Mouse (Mus musculus): ENCODE measurements around the gene Acot11. TPM values are rescaled to one million over a fixed set of nuclear protein-coding genes. Genes with fewer than 3 reads are reported as not detected.
"Not testable (repeated sequence)": the region's sequence is repeated elsewhere in the genome, so short reads cannot be mapped to it uniquely, and the experiment has no call there.

Acot11 gene
- total RNA-seq, 2 experiments from 2014 or later: 45.6 to 55.5 TPM

GRCm38 (mm10) chr4:106804201-106804909, 443 bp downstream of the Acot11 start:
- DNase-seq (ENCODE audit: low spot score in 2 of 2): no peak
- TF ChIP-seq CTCF (conservative IDR thresholded peaks at IDR 0.05): no peak
- Histone ChIP-seq H3K4me3 (no peak overlapping the region), H3K27ac (no peak overlapping the region)

- Histone ChIP-seq H3K4me3 (no peak overlapping the region), H3K27ac (no peak overlapping the region)
- TF ChIP-seq CTCF (conservative IDR thresholded peaks at IDR 0.05): peak; percentile 58
- no peak for DNase-seq (ENCODE audit: low spot score in 2 of 2)
Observed at GRCm38 (mm10) chr4:106803781-106804180, 1.0 kb downstream of the Acot11 start.

GRCm38 (mm10) chr4:106799772-106800336, 4.9 kb downstream of the Acot11 start:
- Histone ChIP-seq H3K27ac (peak overlapping the region; percentile 76), H3K4me3 (peak overlapping the region; percentile 45)
- TF ChIP-seq CTCF (conservative IDR thresholded peaks at IDR 0.05): peak; percentile 83
- peak; percentile 66 for DNase-seq (ENCODE audit: low spot score in 2 of 2)

- TF ChIP-seq CTCF (conservative IDR thresholded peaks at IDR 0.05): no peak
- peak overlapping the region; percentile 45 for H3K4me3 ChIP-seq
- DNase-seq (ENCODE audit: low spot score in 2 of 2): no peak
- H3K27ac ChIP-seq: peak overlapping the region; percentile 76
Observed at GRCm38 (mm10) chr4:106798908-106799546, 5.8 kb downstream of the Acot11 start.

- H3K4me3 ChIP-seq: no peak overlapping the region
- no peak for TF ChIP-seq CTCF (conservative IDR thresholded peaks at IDR 0.05)
Observed at GRCm38 (mm10) chr4:106795289-106795688, 9.5 kb downstream of the Acot11 start.

GRCm38 (mm10) chr4:106794247-106794646, 10.6 kb downstream of the Acot11 start:
- Histone ChIP-seq H3K4me3 (no peak overlapping the region), H3K27ac (no peak overlapping the region)
- TF ChIP-seq CTCF (conservative IDR thresholded peaks at IDR 0.05): no peak
- DNase-seq (ENCODE audit: low spot score in 2 of 2): no peak

More at GRCm38 (mm10) chr4:106795289-106795688, 9.5 kb downstream of the Acot11 start:
- no peak overlapping the region for H3K27ac ChIP-seq
- no peak for DNase-seq (ENCODE audit: low spot score in 2 of 2)

- DNase-seq (ENCODE audit: low spot score in 2 of 2); H3K27ac ChIP-seq: not testable (repeated sequence)
Observed at GRCm38 (mm10) chr4:106793826-106794225, 11.0 kb downstream of the Acot11 start.

GRCm38 (mm10) chr4:106792276-106792675, 12.5 kb downstream of the Acot11 start:
- no peak for DNase-seq (ENCODE audit: low spot score in 2 of 2)
- no peak for TF ChIP-seq CTCF (conservative IDR thresholded peaks at IDR 0.05)
- H3K27ac ChIP-seq: no peak overlapping the region
- H3K4me3 ChIP-seq: no peak overlapping the region

More at GRCm38 (mm10) chr4:106793826-106794225, 11.0 kb downstream of the Acot11 start:
- H3K4me3 ChIP-seq: not testable (repeated sequence)

GRCm38 (mm10) chr4:106790938-106791337, 13.9 kb downstream of the Acot11 start:
- no peak for TF ChIP-seq CTCF (conservative IDR thresholded peaks at IDR 0.05)
- no peak for DNase-seq (ENCODE audit: low spot score in 2 of 2)
- Histone ChIP-seq H3K4me3 (no peak overlapping the region), H3K27ac (no peak overlapping the region)

- H3K4me3 ChIP-seq; DNase-seq (ENCODE audit: low spot score in 2 of 2); H3K27ac ChIP-seq: not testable (repeated sequence)
- peak; percentile 46 for TF ChIP-seq CTCF (conservative IDR thresholded peaks at IDR 0.05)
Observed at GRCm38 (mm10) chr4:106790218-106790617, 14.6 kb downstream of the Acot11 start.

GRCm38 (mm10) chr4:106789705-106790104, 15.1 kb downstream of the Acot11 start:
- DNase-seq (ENCODE audit: low spot score in 2 of 2): peak in 1 of 2 experiments; percentile 27
- Histone ChIP-seq H3K27ac (peak overlapping the region; percentile 43; the same call in 1 of the 2 replicates), H3K4me3 (no peak overlapping the region)
- TF ChIP-seq CTCF (conservative IDR thresholded peaks at IDR 0.05): no peak

GRCm38 (mm10) chr4:106788627-106789026, 16.2 kb downstream of the Acot11 start:
- H3K4me3 ChIP-seq: no peak overlapping the region
- TF ChIP-seq CTCF (conservative IDR thresholded peaks at IDR 0.05): no peak
- no peak overlapping the region for H3K27ac ChIP-seq
- DNase-seq (ENCODE audit: low spot score in 2 of 2): no peak

GRCm38 (mm10) chr4:106787830-106788229, 17.0 kb downstream of the Acot11 start:
- Histone ChIP-seq H3K4me3 (no peak overlapping the region), H3K27ac (peak overlapping the region; percentile 88)
- TF ChIP-seq CTCF (conservative IDR thresholded peaks at IDR 0.05): no peak
- peak; percentile 45 for DNase-seq (ENCODE audit: low spot score in 2 of 2)
